In the genomic region with DNA sequence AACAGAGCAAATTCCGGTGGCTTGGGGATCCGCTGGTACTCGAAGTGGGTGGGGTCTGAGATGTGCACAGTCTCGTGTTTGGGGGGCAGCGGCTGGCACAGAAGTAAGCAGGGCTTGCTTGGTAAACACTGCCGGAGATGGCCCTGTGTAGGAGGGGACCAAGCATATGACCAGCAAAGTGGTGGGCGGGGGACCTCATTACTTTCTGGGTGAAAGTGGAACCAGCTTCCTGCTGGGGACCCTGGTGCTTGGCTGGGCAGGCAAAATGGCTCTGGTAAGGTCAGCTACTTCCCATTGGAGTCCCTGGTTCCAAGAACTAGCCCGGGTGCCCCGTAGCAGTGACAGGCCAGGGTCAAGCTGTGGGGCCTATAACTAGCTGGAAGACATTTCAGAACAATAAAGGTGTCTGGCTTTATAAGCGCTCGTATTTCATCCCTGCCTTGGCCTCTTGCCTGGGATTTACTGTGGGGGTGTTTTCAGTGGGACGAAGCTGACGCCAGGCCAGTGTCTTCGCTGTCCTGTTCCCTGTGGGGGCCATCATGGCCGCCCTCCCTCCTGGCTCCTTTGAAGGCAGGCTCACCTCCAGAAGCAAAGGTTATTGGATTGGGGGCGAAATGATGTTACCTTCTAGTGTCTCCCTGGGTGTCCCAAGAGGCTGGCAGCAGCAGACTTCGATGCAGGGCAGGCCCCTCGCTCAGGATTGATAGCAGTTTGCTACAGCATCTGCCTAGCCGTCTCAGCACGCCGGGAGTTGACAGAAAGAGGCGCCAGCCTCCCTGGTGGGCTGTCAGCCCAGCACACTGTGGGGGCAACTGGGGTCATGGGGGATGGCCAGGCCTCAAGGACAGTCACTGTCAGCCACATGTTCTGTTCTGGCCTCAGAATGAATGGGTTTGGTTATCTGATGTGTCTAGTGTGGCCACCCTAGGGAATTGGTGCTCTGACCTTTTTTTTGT, we compare ENCODE assay signal across 11 mouse cellular contexts.
A peak's percentile ranks its signal among the peaks of the same experiment; 100 is the strongest.
DNase-seq lines count a peak whose midpoint lies in the region; ATAC-seq and TF ChIP-seq lines count a peak whose summit lies in the region.
"Had no signal": no experiment of that assay in that cellular context is flagged by ENCODE, and none has a peak within 500 bp of the region (broad histone marks: within the 10 kb centered on the region; RNA-seq: fewer than 3 reads in every experiment).

No protein-coding gene starts in this region.

- H3K27ac ChIP-seq in heart, embryonic 15.5 days: peak overlapping the region; percentile 31
- no peak overlapping the region for H3K27ac ChIP-seq in stomach, embryonic 16.5 days (ENCODE audit: low read length)
- no peak overlapping the region for H3K27ac ChIP-seq in stomach, postnatal 0 days (replicated peaks)
- H3K27ac ChIP-seq in kidney, postnatal 0 days: peak overlapping the region; percentile 40; the same call in 1 of the 2 replicates
- peak overlapping the region; percentile 45; the same call in 1 of the 2 replicates for H3K27ac ChIP-seq in neural tube, embryonic 14.5 days (ENCODE audit: low read depth, low read length)

- no peaks in the 10 kb centered on the region for H3K9me3 ChIP-seq in heart, embryonic 15.5 days (replicated peaks)
- no peaks in the 10 kb centered on the region for H3K9me3 ChIP-seq in stomach, embryonic 16.5 days (replicated peaks; ENCODE audit: control insufficient read depth, low read length)
- H3K9me3 ChIP-seq in stomach, postnatal 0 days (ENCODE audit: control insufficient read depth, low read length): no peaks in the 10 kb centered on the region
- H3K9me3 ChIP-seq in kidney, postnatal 0 days (replicated peaks; ENCODE audit: low read length): no peaks in the 10 kb centered on the region
- H3K9me3 ChIP-seq in neural tube, embryonic 14.5 days (ENCODE audit: control insufficient read depth, low read length): no peaks in the 10 kb centered on the region
- H3K9me3 ChIP-seq: limb, embryonic 15.5 days had no signal

- H3K9ac ChIP-seq in heart, embryonic 15.5 days: no peak overlapping the region
- peak overlapping the region; percentile 28; the same call in 1 of the 2 replicates for H3K9ac ChIP-seq in stomach, embryonic 16.5 days (ENCODE audit: low read length)
- no peak overlapping the region for H3K9ac ChIP-seq in stomach, postnatal 0 days (ENCODE audit: low read length)
- H3K9ac ChIP-seq in kidney, postnatal 0 days (ENCODE audit: low read depth, low read length): no peak overlapping the region
- H3K9ac ChIP-seq in neural tube, embryonic 14.5 days (replicated peaks; ENCODE audit: low read depth, low read length): no peak overlapping the region
- H3K9ac ChIP-seq: limb, embryonic 15.5 days had no signal

- 56% methylated on average over 22 of the region's 22 CpGs for WGBS in heart, embryonic 15.5 days
- WGBS in stomach, embryonic 16.5 days: 53% methylated on average over 22 of the region's 22 CpGs
- WGBS in stomach, postnatal 0 days: 61% methylated on average over 22 of the region's 22 CpGs
- WGBS in kidney, postnatal 0 days: 29% methylated on average over 22 of the region's 22 CpGs
- 22% methylated on average over 22 of the region's 22 CpGs for WGBS in neural tube, embryonic 14.5 days

- H3K4me2 ChIP-seq in heart, embryonic 15.5 days: no peak overlapping the region
- H3K4me2 ChIP-seq in stomach, embryonic 16.5 days (ENCODE audit: low read depth, low read length): no peak overlapping the region
- H3K4me2 ChIP-seq in stomach, postnatal 0 days (replicated peaks; ENCODE audit: low read depth): no peak overlapping the region
- no peak overlapping the region for H3K4me2 ChIP-seq in kidney, postnatal 0 days (ENCODE audit: low read length)
- H3K4me2 ChIP-seq in neural tube, embryonic 14.5 days (ENCODE audit: low read depth, low read length): no peak overlapping the region
- H3K4me2 ChIP-seq: limb, embryonic 15.5 days had no signal

- no peak for TF ChIP-seq CTCF in stomach, postnatal 0 days (IDR thresholded peaks at IDR 0.05; ENCODE audit: low read depth)
- no peak for TF ChIP-seq CTCF in kidney, postnatal 0 days (IDR thresholded peaks at IDR 0.05; ENCODE audit: low read depth)

- no peak overlapping the region for H3K4me3 ChIP-seq in heart, embryonic 15.5 days
- H3K4me3 ChIP-seq in stomach, embryonic 16.5 days (replicated peaks; ENCODE audit: low read length): no peak overlapping the region
- no peak overlapping the region for H3K4me3 ChIP-seq in stomach, postnatal 0 days (ENCODE audit: low read depth, low read length)
- no peak overlapping the region for H3K4me3 ChIP-seq in kidney, postnatal 0 days (replicated peaks; ENCODE audit: low read depth, low read length)
- H3K4me3 ChIP-seq in neural tube, embryonic 14.5 days (ENCODE audit: low read depth, low read length): no peak overlapping the region
- H3K4me3 ChIP-seq: limb, embryonic 15.5 days had no signal

- H3K4me1 ChIP-seq in heart, embryonic 15.5 days (replicated peaks): peaks cover 90% of the 10 kb centered on the region
- H3K4me1 ChIP-seq in stomach, embryonic 16.5 days (ENCODE audit: control insufficient read depth, insufficient read depth, low read length): peaks cover 43% of the 10 kb centered on the region
- peaks cover 14% of the 10 kb centered on the region for H3K4me1 ChIP-seq in stomach, postnatal 0 days (replicated peaks; ENCODE audit: control insufficient read depth, insufficient read depth)
- H3K4me1 ChIP-seq in kidney, postnatal 0 days (replicated peaks; ENCODE audit: insufficient read depth, low read length): peaks cover 38% of the 10 kb centered on the region
- H3K4me1 ChIP-seq in neural tube, embryonic 14.5 days (ENCODE audit: control insufficient read depth, insufficient read depth, low read length): peaks cover 65% of the 10 kb centered on the region

- ATAC-seq in heart, embryonic 15.5 days (replicated peaks; ENCODE audit: insufficient number of reproducible peaks, insufficient read depth, low FRiP score, low read depth): no peak
- ATAC-seq in stomach, embryonic 16.5 days (ENCODE audit: insufficient read depth, low FRiP score): no peak
- no peak for ATAC-seq in stomach, postnatal 0 days (ENCODE audit: low FRiP score, low TSS enrichment)
- no peak for ATAC-seq in kidney, postnatal 0 days (replicated peaks; ENCODE audit: low FRiP score, low read depth)
- no peak for ATAC-seq in neural tube, embryonic 14.5 days (ENCODE audit: low read depth)

- no peak for DNase-seq in heart, postnatal 4 days
- DNase-seq in stomach, postnatal 0 days (ENCODE audit: low spot score): no peak
- DNase-seq in kidney, postnatal 0 days (ENCODE audit: low spot score): peak; percentile 88
- DNase-seq in spleen, postnatal 36 days (ENCODE audit: low spot score in 2 of 2): no peak
- no peak for DNase-seq in cerebellum, postnatal 25 days
- DNase-seq: adrenal gland, postnatal 25 days; right cerebral cortex, postnatal 14 days had no signal

- TF ChIP-seq EP300 in stomach, postnatal 0 days (optimal IDR thresholded peaks at IDR 0.05): no peak

- no peaks in the 10 kb centered on the region for H3K27me3 ChIP-seq in heart, embryonic 15.5 days
- no peaks in the 10 kb centered on the region for H3K27me3 ChIP-seq in stomach, embryonic 16.5 days (ENCODE audit: control insufficient read depth, insufficient read depth, low read length)
- no peaks in the 10 kb centered on the region for H3K27me3 ChIP-seq in stomach, postnatal 0 days (ENCODE audit: control insufficient read depth, insufficient read depth, low read length)
- no peaks in the 10 kb centered on the region for H3K27me3 ChIP-seq in kidney, postnatal 0 days (ENCODE audit: insufficient read depth, low read length)
- no peaks in the 10 kb centered on the region for H3K27me3 ChIP-seq in neural tube, embryonic 14.5 days (ENCODE audit: control insufficient read depth, insufficient read depth, low read length)
- H3K27me3 ChIP-seq: limb, embryonic 15.5 days had no signal

- no peaks in the 10 kb centered on the region for H3K36me3 ChIP-seq in heart, embryonic 15.5 days
- no peaks in the 10 kb centered on the region for H3K36me3 ChIP-seq in stomach, embryonic 16.5 days (ENCODE audit: control insufficient read depth, insufficient read depth, low read length)
- H3K36me3 ChIP-seq in stomach, postnatal 0 days (ENCODE audit: control insufficient read depth, insufficient read depth, low read length): no peaks in the 10 kb centered on the region
- H3K36me3 ChIP-seq in kidney, postnatal 0 days (ENCODE audit: insufficient read depth, low read length): no peaks in the 10 kb centered on the region
- no peaks in the 10 kb centered on the region for H3K36me3 ChIP-seq in neural tube, embryonic 14.5 days (ENCODE audit: control insufficient read depth, insufficient read depth, low read length)
- H3K36me3 ChIP-seq: limb, embryonic 15.5 days had no signal

Comparison
In these comparisons a context has a peak if more than half of its experiments do, and no peak if none do; other contexts are left out.
1. H3K27ac ChIP-seq: peak in heart, embryonic 15.5 days (single experiment), kidney, postnatal 0 days (single experiment) and neural tube, embryonic 14.5 days (single experiment); none in stomach, embryonic 16.5 days (single experiment) and stomach, postnatal 0 days (single experiment).